ENCODE assay signal across 8 mouse cellular contexts in genomic region chr1:86505461-86505860, GRCm38 (mm10). TPM values are rescaled to one million over a fixed set of nuclear protein-coding genes. Genes with fewer than 3 reads are reported as not detected.
DNase-seq lines count a peak whose midpoint lies in the region; ATAC-seq and TF ChIP-seq lines count a peak whose summit lies in the region.

No protein-coding gene starts in this region.

- no peak overlapping the region for H3K4me3 ChIP-seq in C2C12 (ENCODE audit: insufficient read depth, poor library complexity, severe bottlenecking)
- H3K4me3 ChIP-seq in embryonic facial prominence, embryonic 15.5 days (replicated peaks), result no peak overlapping the region
- no peak overlapping the region for H3K4me3 ChIP-seq in hindbrain, embryonic 11.5 days (ENCODE audit: low read depth, low read length)
- H3K4me3 ChIP-seq in lung, embryonic 14.5 days (ENCODE audit: low read depth, low read length), result no peak overlapping the region
- no peak overlapping the region for H3K4me3 ChIP-seq in stomach, embryonic 14.5 days (ENCODE audit: low read depth, low read length)

- DNase-seq in cerebellum, adult 11-12 months, result peak; percentile 63
- DNase-seq in hindbrain, embryonic 11.5 days (ENCODE audit: low spot score), result peak; percentile 57
- peak; percentile 54 for DNase-seq in lung, embryonic 14.5 days

- TF ChIP-seq CTCF in C2C12 (IDR thresholded peaks at IDR 0.05; ENCODE audit: control insufficient read depth, insufficient read depth, insufficient read length), result no peak
- no peak for TF ChIP-seq CTCF in lung, embryonic 14.5 days (IDR thresholded peaks at IDR 0.05; ENCODE audit: low read depth)

- ATAC-seq in cerebellum, adult (ENCODE audit: insufficient number of reproducible peaks, low FRiP score, low TSS enrichment), result no peak
- no peak for ATAC-seq in embryonic facial prominence, embryonic 15.5 days (ENCODE audit: insufficient number of reproducible peaks, low FRiP score, low TSS enrichment, low read depth)
- no peak for ATAC-seq in hindbrain, embryonic 11.5 days (ENCODE audit: low FRiP score)
- no peak for ATAC-seq in lung, embryonic 14.5 days (ENCODE audit: insufficient read depth)
- ATAC-seq in stomach, embryonic 14.5 days (ENCODE audit: insufficient number of reproducible peaks, insufficient read depth, low FRiP score, low read depth), result no peak
- no peak for ATAC-seq in activated CD4-positive, CD25-positive, alpha-beta regulatory T cell, adult 4 months

- H3K36me3 ChIP-seq in C2C12 (ENCODE audit: control insufficient read depth, insufficient read depth), result no peaks in the 10 kb centered on the region
- H3K36me3 ChIP-seq in embryonic facial prominence, embryonic 15.5 days, result no peaks in the 10 kb centered on the region
- no peaks in the 10 kb centered on the region for H3K36me3 ChIP-seq in hindbrain, embryonic 11.5 days (ENCODE audit: control insufficient read depth, insufficient read depth, low read length)
- H3K36me3 ChIP-seq in lung, embryonic 14.5 days (ENCODE audit: insufficient read depth), result no peaks in the 10 kb centered on the region
- no peaks in the 10 kb centered on the region for H3K36me3 ChIP-seq in stomach, embryonic 14.5 days (ENCODE audit: control insufficient read depth, insufficient read depth, low read length)

- WGBS in embryonic facial prominence, embryonic 15.5 days, result 68% methylated on average over 1 of the region's 1 CpGs
- WGBS in hindbrain, embryonic 11.5 days, result 36% methylated on average over 1 of the region's 1 CpGs
- 50% methylated on average over 1 of the region's 1 CpGs for WGBS in lung, embryonic 14.5 days
- WGBS in stomach, embryonic 14.5 days, result 82% methylated on average over 1 of the region's 1 CpGs

- no peaks in the 10 kb centered on the region for H3K27me3 ChIP-seq in C2C12 (ENCODE audit: control insufficient read depth, insufficient read depth, insufficient read length)
- no peaks in the 10 kb centered on the region for H3K27me3 ChIP-seq in embryonic facial prominence, embryonic 15.5 days
- no peaks in the 10 kb centered on the region for H3K27me3 ChIP-seq in hindbrain, embryonic 11.5 days (ENCODE audit: control insufficient read depth, insufficient read depth, low read length)
- H3K27me3 ChIP-seq in lung, embryonic 14.5 days (ENCODE audit: insufficient read depth, low read length), result no peaks in the 10 kb centered on the region
- no peaks in the 10 kb centered on the region for H3K27me3 ChIP-seq in stomach, embryonic 14.5 days (ENCODE audit: control insufficient read depth, insufficient read depth, low read length)

- no peaks in the 10 kb centered on the region for H3K79me3 ChIP-seq in C2C12 (ENCODE audit: low read depth)

- H3ac ChIP-seq in C2C12 (ENCODE audit: control insufficient read depth, insufficient read length, low read depth), result no peak overlapping the region

- no peaks in the 10 kb centered on the region for H3K79me2 ChIP-seq in C2C12 (ENCODE audit: control insufficient read depth, insufficient read depth)

- no peaks in the 10 kb centered on the region for H3K9me3 ChIP-seq in embryonic facial prominence, embryonic 15.5 days (replicated peaks)
- no peaks in the 10 kb centered on the region for H3K9me3 ChIP-seq in hindbrain, embryonic 11.5 days (ENCODE audit: control insufficient read depth, low read length)
- no peaks in the 10 kb centered on the region for H3K9me3 ChIP-seq in lung, embryonic 14.5 days (ENCODE audit: low read depth, low read length)
- H3K9me3 ChIP-seq in stomach, embryonic 14.5 days (ENCODE audit: control insufficient read depth, low read depth, low read length), result no peaks in the 10 kb centered on the region

- peaks cover 61% of the 10 kb centered on the region for H3K4me1 ChIP-seq in embryonic facial prominence, embryonic 15.5 days
- H3K4me1 ChIP-seq in hindbrain, embryonic 11.5 days (replicated peaks; ENCODE audit: control insufficient read depth, insufficient read depth, low read length), result peaks cover 16% of the 10 kb centered on the region
- H3K4me1 ChIP-seq in lung, embryonic 14.5 days (ENCODE audit: insufficient read depth), result peaks cover 21% of the 10 kb centered on the region
- peaks cover 46% of the 10 kb centered on the region for H3K4me1 ChIP-seq in stomach, embryonic 14.5 days (ENCODE audit: control insufficient read depth, insufficient read depth, low read length)

- H3K27ac ChIP-seq in embryonic facial prominence, embryonic 15.5 days (replicated peaks), result peak overlapping the region; percentile 99
- H3K27ac ChIP-seq in hindbrain, embryonic 11.5 days (ENCODE audit: low read depth, low read length), result peak overlapping the region; percentile 95
- H3K27ac ChIP-seq in lung, embryonic 14.5 days (ENCODE audit: low read depth), result peak overlapping the region; percentile 99
- peak overlapping the region; percentile 99 for H3K27ac ChIP-seq in stomach, embryonic 14.5 days (ENCODE audit: low read length)

- no peak overlapping the region for H3K9ac ChIP-seq in embryonic facial prominence, embryonic 15.5 days
- H3K9ac ChIP-seq in hindbrain, embryonic 11.5 days (ENCODE audit: low read depth, low read length), result peak overlapping the region; percentile 92
- H3K9ac ChIP-seq in lung, embryonic 14.5 days, result peak overlapping the region; percentile 71; the same call in 1 of the 2 replicates
- peak overlapping the region; percentile 21 for H3K9ac ChIP-seq in stomach, embryonic 14.5 days (replicated peaks; ENCODE audit: low read depth, low read length)

- peak overlapping the region; percentile 66 for H3K4me2 ChIP-seq in embryonic facial prominence, embryonic 15.5 days (replicated peaks)
- H3K4me2 ChIP-seq in hindbrain, embryonic 11.5 days (replicated peaks; ENCODE audit: low read depth, low read length), result peak overlapping the region; percentile 86; the same call in 1 of the 2 replicates
- peak overlapping the region; percentile 81 for H3K4me2 ChIP-seq in lung, embryonic 14.5 days
- H3K4me2 ChIP-seq in stomach, embryonic 14.5 days (replicated peaks; ENCODE audit: low read depth, low read length), result peak overlapping the region; percentile 76

TF ChIP-seq in C2C12, 6 proteins besides CTCF, POLR2A, EP300 and RAD21:
- peak; percentile 57 for TF ChIP-seq MYOD1 (IDR thresholded peaks at IDR 0.05; ENCODE audit: control insufficient read depth, insufficient read length, low read depth)
- TF ChIP-seq MAX (IDR thresholded peaks at IDR 0.05), result no peak

RNA-seq across cellular contexts. Expression of gene Ptma, which starts 21.1 kb away (rescaled TPM):
- 2,542 TPM for polyA plus RNA-seq in C2C12 (2012; fragmentation: generic; extraction: Trizol)
- 1,945 and 2,079 TPM in 2 replicates for polyA plus RNA-seq in embryonic facial prominence, embryonic 15.5 days (2015; fragmentation: Nextera tagmentation; extraction: Ambion mirVana)
- 3,351 and 3,402 TPM in 2 replicates for polyA plus RNA-seq in hindbrain, embryonic 11.5 days (2014; fragmentation: Nextera tagmentation; extraction: Ambion mirVana)
- polyA plus RNA-seq in lung, embryonic 14.5 days (2014; fragmentation: Nextera tagmentation; extraction: Ambion mirVana), result 3,453 and 3,547 TPM in 2 replicates
- polyA plus RNA-seq in stomach, embryonic 14.5 days (2014; fragmentation: Nextera tagmentation; extraction: Ambion mirVana), result 2,677 and 2,766 TPM in 2 replicates
- 1,000 to 10,000 TPM; 2,967 to 3,416 TPM for polyA plus RNA-seq in activated CD4-positive, CD25-positive, alpha-beta regulatory T cell, adult 4 months (2017; shearing (Covaris generic))
